Mouse (Mus musculus) CH12.LX (cell line): ENCODE measurements at regions not wholly inside any gene's neighbourhood (a gene's known extent, or its start where the extent isn't known, plus 50 kb on each side); places are given as distances from the start of the nearest gene placed in this dataset.

Experiments used
- DNase-seq: peaks from one replicate; pipeline ENCODE4 v3.0.0-alpha.2; 2013; ENCODE audit errors: extremely low read depth
- H3K27ac ChIP-seq: 2 replicates; pipeline ENCODE4 v1.5.1; 2012; ENCODE audit warnings: low read depth, mild to moderate bottlenecking, control low read depth, moderate library complexity; ENCODE audit not compliant: insufficient read depth
- H3K27me3 ChIP-seq: replicated peaks from 2 replicates; pipeline ENCODE3; 2012; ENCODE audit warnings: inconsistent platforms
- H3K36me3 ChIP-seq, 2 experiments: replicated peaks in 1 of 2; 2 replicates each; pipeline versions ENCODE3 to v1.6.1; 2012; ENCODE audit warnings: inconsistent platforms in 1 of 2, low read length in 1 of 2, mild to moderate bottlenecking in 1 of 2, mixed read lengths in 1 of 2, moderate library complexity in 1 of 2; ENCODE audit not compliant: control insufficient read depth in 1 of 2, insufficient read depth in 1 of 2
- H3K4me1 ChIP-seq, 2 experiments: 2 replicates each; pipeline ENCODE4 v1.6.1; 2012; ENCODE audit warnings: inconsistent platforms in 1 of 2, moderate library complexity in 1 of 2; ENCODE audit not compliant: insufficient read depth in 2 of 2, control insufficient read depth in 1 of 2
- H3K4me2 ChIP-seq: 2 replicates; pipeline ENCODE4 v1.6.1; 2012; ENCODE audit warnings: low read depth, mild to moderate bottlenecking, control low read depth; ENCODE audit not compliant: poor library complexity, insufficient read depth, severe bottlenecking
- H3K4me3 ChIP-seq, 3 experiments: fragments of 150-350 bp in 1 of 3; sonication (generic) in 1 of 3; replicated peaks in 1 of 3; 2 replicates each; pipeline versions ENCODE3 to v1.5.1; 2011 to 2012; ENCODE audit warnings: low read depth in 2 of 3, low read length in 2 of 3, mild to moderate bottlenecking in 2 of 3, moderate library complexity in 2 of 3, control low read depth in 1 of 3, improper control_type of control experiment in 1 of 3, inconsistent platforms in 1 of 3, mixed read lengths in 1 of 3; ENCODE audit not compliant: poor library complexity in 1 of 3
- H3K79me2 ChIP-seq: replicated peaks from 2 replicates; pipeline ENCODE4 v1.6.1; 2012; ENCODE audit warnings: mild to moderate bottlenecking, moderate library complexity; ENCODE audit not compliant: control insufficient read depth, poor library complexity, insufficient read depth, severe bottlenecking; ENCODE audit errors: extremely low read depth
- H3K9ac ChIP-seq: 2 replicates; pipeline ENCODE4 v1.6.1; 2012; ENCODE audit warnings: low read depth, mild to moderate bottlenecking, control low read depth, moderate library complexity; ENCODE audit not compliant: insufficient read depth
- H3K9me3 ChIP-seq: replicated peaks from 2 replicates; pipeline ENCODE3; 2012; ENCODE audit warnings: low read length, inconsistent platforms, mixed read lengths
- BHLHE40 ChIP-seq: IDR thresholded peaks from 2 replicates; pipeline ENCODE4 v1.6.1; 2011; ENCODE audit warnings: mild to moderate bottlenecking, low read depth, low read length, improper control_type of control experiment
- CHD1 ChIP-seq: IDR thresholded peaks from 2 replicates; pipeline ENCODE4 v1.6.1; 2012; ENCODE audit warnings: low read depth, low read length, improper control_type of control experiment, inconsistent platforms
- CHD2 ChIP-seq: IDR thresholded peaks from 2 replicates; pipeline ENCODE4 v1.6.1; 2011; ENCODE audit warnings: low read length, improper control_type of control experiment
- CTCF ChIP-seq, 2 experiments: IDR thresholded peaks in 1 of 2; conservative IDR thresholded peaks in 1 of 2; 2 replicates each; pipeline ENCODE4 v1.5.1; 2011 to 2012; ENCODE audit warnings: low read depth in 2 of 2, low read length in 2 of 2, improper control_type of control experiment in 1 of 2, inconsistent platforms in 1 of 2, mild to moderate bottlenecking in 1 of 2, moderate library complexity in 1 of 2
- E2F4 ChIP-seq: IDR thresholded peaks from 2 replicates; pipeline ENCODE4 v1.6.1; 2011; ENCODE audit warnings: low read depth, low read length, improper control_type of control experiment; ENCODE audit not compliant: insufficient replicate concordance
- EP300 ChIP-seq: IDR thresholded peaks from 2 replicates; pipeline ENCODE4 v1.6.1; 2011; ENCODE audit warnings: low read length, improper control_type of control experiment
- ETS1 ChIP-seq: conservative IDR thresholded peaks from 2 replicates; pipeline ENCODE4 v1.6.1; 2012; ENCODE audit warnings: low read depth, mild to moderate bottlenecking, inconsistent platforms, low read length, improper control_type of control experiment, moderate library complexity
- IRF4 ChIP-seq: IDR thresholded peaks from 2 replicates; pipeline ENCODE4 v1.6.1; 2014; ENCODE audit warnings: low read depth, mild to moderate bottlenecking, inconsistent platforms, low read length, improper control_type of control experiment
- JUN ChIP-seq: IDR thresholded peaks from 2 replicates; pipeline ENCODE4 v1.6.1; 2011; ENCODE audit warnings: low read depth, mild to moderate bottlenecking, low read length, improper control_type of control experiment, moderate library complexity; ENCODE audit not compliant: insufficient read depth
- MAFK ChIP-seq: IDR thresholded peaks from 2 replicates; pipeline ENCODE4 v1.6.1; 2011; ENCODE audit warnings: low read length, improper control_type of control experiment; ENCODE audit not compliant: insufficient replicate concordance
- MAX ChIP-seq: IDR thresholded peaks from 2 replicates; pipeline ENCODE4 v1.6.1; 2011; ENCODE audit warnings: low read length, improper control_type of control experiment
- MEF2A ChIP-seq: IDR thresholded peaks from 2 replicates; pipeline ENCODE4 v1.6.1; 2014; ENCODE audit warnings: low read depth, mild to moderate bottlenecking, inconsistent platforms, low read length, improper control_type of control experiment, borderline replicate concordance
- MXI1 ChIP-seq: IDR thresholded peaks from 2 replicates; pipeline ENCODE4 v1.6.1; 2011; ENCODE audit warnings: mild to moderate bottlenecking, low read depth, low read length, improper control_type of control experiment
- NELFE ChIP-seq: IDR thresholded peaks from 2 replicates; pipeline ENCODE4 v1.6.1; 2011; ENCODE audit warnings: low read depth, low read length, improper control_type of control experiment
- NRF1 ChIP-seq: IDR thresholded peaks from 2 replicates; pipeline ENCODE4 v1.6.1; 2014; ENCODE audit warnings: low read depth, mild to moderate bottlenecking, inconsistent platforms, low read length, improper control_type of control experiment, moderate library complexity
- PAX5 ChIP-seq: IDR thresholded peaks from 2 replicates; pipeline ENCODE4 v1.6.1; 2012; ENCODE audit warnings: low read length, inconsistent platforms, mixed read lengths
- POLR2A ChIP-seq: IDR thresholded peaks from 2 replicates; pipeline ENCODE4 v1.6.1; 2011; ENCODE audit warnings: low read depth, mild to moderate bottlenecking, improper control_type of control experiment, low read length
- POLR2AphosphoS2 ChIP-seq: IDR thresholded peaks from 2 replicates; pipeline ENCODE4 v1.6.1; 2011; ENCODE audit warnings: low read depth, low read length, improper control_type of control experiment
- SIN3A ChIP-seq: IDR thresholded peaks from 2 replicates; pipeline ENCODE4 v1.6.1; 2012; ENCODE audit warnings: low read length, improper control_type of control experiment, inconsistent platforms
- SMC3 ChIP-seq: IDR thresholded peaks from 2 replicates; pipeline ENCODE4 v1.6.1; 2011; ENCODE audit warnings: low read depth, low read length, improper control_type of control experiment
- TBP ChIP-seq: conservative IDR thresholded peaks from 2 replicates; pipeline ENCODE4 v1.6.1; 2011; ENCODE audit warnings: low read depth, low read length, improper control_type of control experiment
- TCF12 ChIP-seq: IDR thresholded peaks from 2 replicates; pipeline ENCODE4 v1.6.1; 2014; ENCODE audit warnings: low read depth, mild to moderate bottlenecking, inconsistent platforms, low read length, improper control_type of control experiment
- UBTF ChIP-seq: IDR thresholded peaks from 2 replicates; pipeline ENCODE4 v1.6.1; 2012; ENCODE audit warnings: low read depth, mild to moderate bottlenecking, inconsistent platforms, low read length, improper control_type of control experiment, moderate library complexity
- USF1 ChIP-seq: IDR thresholded peaks from 2 replicates; pipeline ENCODE4 v1.6.1; 2014; ENCODE audit warnings: low read depth, mild to moderate bottlenecking, inconsistent platforms, low read length, improper control_type of control experiment
- ZC3H11A ChIP-seq: IDR thresholded peaks from 2 replicates; pipeline ENCODE4 v1.6.1; 2012; ENCODE audit warnings: low read depth, mild to moderate bottlenecking, inconsistent platforms, low read length, improper control_type of control experiment
- ZKSCAN1 ChIP-seq: IDR thresholded peaks from 2 replicates; pipeline ENCODE4 v1.6.1; 2012; ENCODE audit warnings: low read depth, inconsistent platforms, low read length, improper control_type of control experiment, borderline replicate concordance
- ZMIZ1 ChIP-seq: IDR thresholded peaks from 2 replicates; pipeline ENCODE4 v1.6.1; 2012; ENCODE audit warnings: low read depth, mild to moderate bottlenecking, inconsistent platforms, low read length, improper control_type of control experiment
- dilution Hi-C: fragments of 300-500 bp; cut with MboI; formaldehyde crosslinking; loops from 2 replicates; pipeline ENCODE4 v1.14.3; 2020; ENCODE audit warnings: low sequenced_read_pairs; ENCODE audit not compliant: extremely low pct_unique_long_range_greater_than_20kb, extremely low pct_ligation_motif_present
- in situ Hi-C: fragments of 300-500 bp; cut with MboI; formaldehyde crosslinking; loops from 3 replicates; pipeline ENCODE4 v1.14.3; 2019; ENCODE audit warnings: low sequenced_read_pairs, low pct_ligation_motif_present, low pct_unique_long_range_greater_than_20kb, mixed read lengths

DNA sequence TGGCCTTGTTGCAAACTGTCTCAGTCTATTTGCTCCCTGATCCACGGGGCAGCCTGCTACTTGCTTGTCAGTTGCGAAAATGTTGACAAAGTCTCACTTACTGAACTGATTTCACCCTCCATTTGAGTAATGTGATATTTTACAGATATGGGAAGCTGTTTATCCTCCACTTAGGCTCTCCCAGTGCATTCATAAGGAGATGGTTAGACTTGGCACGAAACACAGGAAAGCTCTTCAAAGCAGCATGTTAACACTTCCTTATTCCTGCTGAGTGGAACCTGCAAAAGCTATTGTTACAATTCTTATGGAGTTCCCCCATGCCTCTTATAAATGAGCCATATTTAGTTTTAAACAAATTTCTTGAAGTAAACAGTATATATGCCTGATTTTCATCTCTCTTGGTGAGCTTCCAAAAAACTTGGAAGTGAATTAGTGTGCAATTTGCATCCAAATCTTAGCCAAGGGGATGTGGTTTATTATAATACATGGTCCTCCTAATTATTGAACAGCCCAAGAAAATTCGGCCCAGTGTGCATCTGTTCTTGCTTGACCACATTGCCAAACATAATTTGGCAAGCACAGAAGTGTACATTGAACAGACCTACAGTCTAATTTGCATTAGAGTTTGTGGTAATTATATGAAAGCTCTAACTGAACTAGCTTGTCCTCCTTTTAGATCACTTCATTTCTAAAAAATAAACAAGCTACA lies 80.3 kb upstream of the Dph6 start:
- dilution Hi-C loops = no loop called here
- no peak for DNase-seq
- H3K4me2 ChIP-seq = no peak overlapping the region
- H3K9me3 ChIP-seq = no peaks in the 10 kb centered on the region
- in situ Hi-C loops = no loop called here
- no peak overlapping the region for H3K9ac ChIP-seq
- no peaks in the 10 kb centered on the region for H3K79me2 ChIP-seq
- H3K4me1 ChIP-seq = no peaks in the 10 kb centered on the region; a peak in 1 of 4 replicates
- TF ChIP-seq SMC3 (no peak), POLR2A (no peak), ZC3H11A (no peak), EP300 (no peak), ETS1 (no peak), CHD1 (no peak), MAFK (no peak), MEF2A (no peak), USF1 (no peak), JUN (no peak), TCF12 (no peak), MXI1 (no peak), ZMIZ1 (no peak), MAX (no peak), TBP (no peak), POLR2AphosphoS2 (no peak), E2F4 (no peak)
- H3K36me3 ChIP-seq = no peaks in the 10 kb centered on the region
- no peak overlapping the region for H3K4me3 ChIP-seq
- H3K27me3 ChIP-seq = no peaks in the 10 kb centered on the region
- no peak overlapping the region for H3K27ac ChIP-seq

DNA sequence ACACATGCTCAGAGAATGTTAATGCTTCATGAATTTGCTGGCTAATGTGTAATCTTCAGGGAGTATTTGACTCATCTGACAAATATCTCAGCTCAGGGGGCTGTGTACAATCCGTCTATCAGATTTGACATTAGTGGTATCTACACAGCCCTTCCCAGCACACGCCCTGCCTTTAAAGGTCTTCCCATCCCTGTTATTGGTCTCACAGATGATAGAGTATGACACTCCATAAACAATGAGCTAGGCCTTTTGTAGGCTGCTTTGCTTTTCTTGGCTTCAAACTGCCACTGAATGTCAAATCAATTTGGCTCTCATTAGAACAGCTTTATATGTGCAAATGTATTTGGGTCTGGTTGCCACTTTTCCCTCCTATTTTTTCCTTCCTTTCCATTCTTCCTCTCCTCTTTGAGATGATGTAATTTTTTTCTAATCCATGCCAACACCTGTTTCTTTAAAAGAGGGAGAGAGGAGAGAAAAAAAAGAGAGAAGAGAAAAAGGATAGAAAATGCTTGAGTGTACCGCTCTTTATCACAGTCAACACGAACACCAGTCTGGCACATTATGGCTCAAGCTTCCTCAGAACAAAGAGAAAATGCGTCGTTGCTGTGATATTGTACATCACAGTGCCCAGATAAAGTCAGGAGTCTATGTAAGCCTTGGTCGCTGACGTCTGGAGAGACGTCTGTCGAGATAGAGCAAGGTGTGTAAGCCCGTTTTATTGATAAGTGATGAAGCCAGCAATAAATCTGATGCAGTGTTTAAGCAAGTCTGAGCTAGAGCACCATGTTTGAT lies 84.9 kb upstream of the Dph6 start:
- dilution Hi-C loops (no loop called here), in situ Hi-C loops (no loop called here)
- no peaks in the 10 kb centered on the region for H3K36me3 ChIP-seq
- TF ChIP-seq POLR2A (no peak), PAX5 (no peak), MAX (no peak), NRF1 (no peak), MXI1 (no peak), MAFK (no peak), TBP (no peak), ETS1 (no peak), CHD2 (no peak), CHD1 (no peak), EP300 (no peak), NELFE (no peak), ZKSCAN1 (no peak), ZC3H11A (no peak), CTCF (conservative IDR thresholded peaks at IDR 0.05 in 1 of 2, IDR thresholded peaks at IDR 0.05 in 1 of 2; ENCODE audit: low read depth in 2 of 2, low read length in 2 of 2) (no peak), UBTF (no peak), BHLHE40 (no peak), POLR2AphosphoS2 (no peak), IRF4 (no peak), SIN3A (no peak)
- H3K4me3 ChIP-seq = no peak overlapping the region
- H3K27me3 ChIP-seq = no peaks in the 10 kb centered on the region
- H3K79me2 ChIP-seq = no peaks in the 10 kb centered on the region
- no peak overlapping the region for H3K4me2 ChIP-seq
- H3K27ac ChIP-seq = no peak overlapping the region
- no peak for DNase-seq
- no peaks in the 10 kb centered on the region; a peak in 1 of 4 replicates for H3K4me1 ChIP-seq
- H3K9me3 ChIP-seq = no peaks in the 10 kb centered on the region
- no peak overlapping the region for H3K9ac ChIP-seq
